Mouse (Mus musculus): ENCODE results near the gene Larp1. TPM values are rescaled to one million over a fixed set of nuclear protein-coding genes. Genes with fewer than 3 reads are reported as not detected.

The Larp1 gene
- polyA plus RNA-seq, 1 experiment from 2014 or later, result 11.0 TPM

GRCm38 (mm10) chr11:58107664-58108337 lies 98.9 kb downstream of the Larp1 start:
- 72% methylated on average over 4 of the region's 4 CpGs for WGBS (ENCODE audit: insufficient replicate concordance)
- no peak overlapping the region for H3K4me2 ChIP-seq (ENCODE audit: low read depth, low read length)
- H3K27ac ChIP-seq (ENCODE audit: low read depth), result no peak overlapping the region
- ATAC-seq (no peak), DNase-seq (no peak)
- H3K9ac ChIP-seq (replicated peaks), result no peak overlapping the region
- no peaks in the 10 kb centered on the region for H3K9me3 ChIP-seq (ENCODE audit: low read length)
- peaks cover 19% of the 10 kb centered on the region for H3K36me3 ChIP-seq (replicated peaks; ENCODE audit: insufficient read depth, low read length)
- H3K4me3 ChIP-seq (ENCODE audit: low read depth, low read length), result no peak overlapping the region
- no peaks in the 10 kb centered on the region for H3K27me3 ChIP-seq (ENCODE audit: insufficient read depth, low read length)
- TF ChIP-seq CTCF (IDR thresholded peaks at IDR 0.05; ENCODE audit: low read depth) (no peak), EP300 (IDR thresholded peaks at IDR 0.05; ENCODE audit: low read depth) (no peak)
- peaks cover 18% of the 10 kb centered on the region for H3K4me1 ChIP-seq (ENCODE audit: insufficient read depth)

Other genes starting within 250 kb of the Larp1 start
- 5.8 and 7.1 TPM in 2 replicates for gene Sap30l, start 207.4 kb upstream of the Larp1 start, polyA plus RNA-seq (2015; fragmentation: Nextera tagmentation; extraction: Ambion mirVana)
- gene Hand1, start 176.2 kb upstream of the Larp1 start, polyA plus RNA-seq (2015; fragmentation: Nextera tagmentation; extraction: Ambion mirVana), result 0.07 TPM in 1 of 2 replicates, not detected in the other
- not detected in 2 replicates for gene Gm12248, start 84.1 kb downstream of the Larp1 start, polyA plus RNA-seq (2015; fragmentation: Nextera tagmentation; extraction: Ambion mirVana)
- gene Cnot8, start 95.1 kb downstream of the Larp1 start, polyA plus RNA-seq (2015; fragmentation: Nextera tagmentation; extraction: Ambion mirVana), result 24.3 and 26.2 TPM in 2 replicates
- gene Gemin5, start 159.5 kb downstream of the Larp1 start, polyA plus RNA-seq (2015; fragmentation: Nextera tagmentation; extraction: Ambion mirVana), result 4.2 and 5.3 TPM in 2 replicates
- gene Mrpl22, start 162.6 kb downstream of the Larp1 start, polyA plus RNA-seq (2015; fragmentation: Nextera tagmentation; extraction: Ambion mirVana), result 87.7 and 87.9 TPM in 2 replicates
- gene Igtp, start 190.5 kb downstream of the Larp1 start, polyA plus RNA-seq (2015; fragmentation: Nextera tagmentation; extraction: Ambion mirVana), result 42.4 and 43.7 TPM in 2 replicates
- 17.2 and 18.2 TPM in 2 replicates for gene Irgm2, start 190.6 kb downstream of the Larp1 start, polyA plus RNA-seq (2015; fragmentation: Nextera tagmentation; extraction: Ambion mirVana)

Measured in liver, postnatal 0 days (tissue).